Mouse (Mus musculus): Measurements from ENCODE around the gene Cdc42se2.

Cdc42se2 gene

DNA sequence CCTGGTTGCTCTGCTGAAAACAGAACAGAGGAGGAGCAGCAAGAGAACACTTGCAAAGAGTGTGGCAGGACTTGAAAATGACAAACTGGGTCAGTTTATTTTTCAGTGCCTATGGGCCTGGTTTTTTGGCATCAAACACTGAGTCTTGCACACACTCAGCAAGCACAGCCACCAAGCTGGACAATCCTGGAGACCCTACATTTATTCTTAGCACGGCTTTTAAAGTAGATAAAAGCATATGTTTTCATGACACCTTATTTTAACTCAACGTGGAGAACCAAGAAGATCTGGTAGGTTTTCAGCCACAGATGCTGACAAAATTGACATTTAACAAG is 11.1 kb downstream of the Cdc42se2 start:
- no peaks in the 10 kb centered on the region for H3K27me3 ChIP-seq (ENCODE audit: insufficient read depth, low read length)

DNA sequence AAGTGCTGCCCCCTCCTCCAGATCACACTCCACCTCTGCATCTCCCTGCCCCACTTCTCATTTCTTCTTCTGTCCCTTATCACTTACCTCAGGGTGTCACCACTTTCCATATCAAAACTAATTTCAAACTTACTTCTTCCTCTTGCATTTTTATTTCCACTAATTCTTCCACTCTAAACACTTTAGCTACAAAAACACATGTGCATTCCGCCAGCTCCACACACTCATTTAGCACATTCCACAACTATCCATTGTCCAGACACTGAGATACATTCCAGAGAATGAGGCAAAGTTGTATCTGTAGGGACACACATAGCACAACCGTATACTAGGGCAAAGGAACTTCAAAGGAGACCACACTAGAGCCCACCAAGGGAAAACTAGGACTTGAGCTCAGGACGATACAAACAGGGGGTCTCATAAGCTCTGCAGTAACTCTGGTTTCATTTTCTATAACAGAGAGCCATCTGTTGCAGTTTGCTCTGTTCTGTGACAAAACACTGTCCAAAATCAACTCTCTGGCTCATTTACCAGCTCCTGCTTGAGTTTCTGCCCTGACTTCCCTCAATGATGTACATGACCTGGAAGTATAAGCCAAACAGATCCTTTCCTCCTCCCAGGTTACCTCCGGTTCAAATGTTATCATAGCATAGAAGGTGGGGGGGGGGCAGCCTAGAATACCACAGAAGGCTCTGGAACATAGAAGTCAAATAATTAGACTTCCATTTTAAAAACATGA is 11.7 kb downstream of the Cdc42se2 start:
- no peaks in the 10 kb centered on the region for H3K27me3 ChIP-seq (ENCODE audit: insufficient read depth, low read length)
- no peak for TF ChIP-seq POU5F1 (IDR thresholded peaks at IDR 0.05; ENCODE audit: borderline replicate concordance, low read length)
- no peak for TF ChIP-seq CTCF (conservative IDR thresholded peaks at IDR 0.05; ENCODE audit: low read length)
- TF ChIP-seq NANOG (IDR thresholded peaks at IDR 0.05; ENCODE audit: borderline replicate concordance, low read length), result no peak
- H3K4me3 ChIP-seq (replicated peaks; ENCODE audit: low read length), result no peak overlapping the region
- H3K9me3 ChIP-seq (ENCODE audit: low read length), result no peaks in the 10 kb centered on the region
- H3K4me1 ChIP-seq (replicated peaks; ENCODE audit: low read depth, low read length), result peaks cover 43% of the 10 kb centered on the region
- H3K36me3 ChIP-seq (ENCODE audit: insufficient read depth, low read length), result no peaks in the 10 kb centered on the region

More for the DNA sequence above, 11.1 kb downstream of the Cdc42se2 start:
- no peak overlapping the region for H3K4me3 ChIP-seq (replicated peaks; ENCODE audit: low read length)
- H3K36me3 ChIP-seq (ENCODE audit: insufficient read depth, low read length), result no peaks in the 10 kb centered on the region
- TF ChIP-seq POU5F1 (IDR thresholded peaks at IDR 0.05; ENCODE audit: borderline replicate concordance, low read length) (no peak), NANOG (IDR thresholded peaks at IDR 0.05; ENCODE audit: borderline replicate concordance, low read length) (no peak), CTCF (conservative IDR thresholded peaks at IDR 0.05; ENCODE audit: low read length) (no peak)
- no peaks in the 10 kb centered on the region for H3K9me3 ChIP-seq (ENCODE audit: low read length)
- peaks cover 43% of the 10 kb centered on the region for H3K4me1 ChIP-seq (replicated peaks; ENCODE audit: low read depth, low read length)

DNA sequence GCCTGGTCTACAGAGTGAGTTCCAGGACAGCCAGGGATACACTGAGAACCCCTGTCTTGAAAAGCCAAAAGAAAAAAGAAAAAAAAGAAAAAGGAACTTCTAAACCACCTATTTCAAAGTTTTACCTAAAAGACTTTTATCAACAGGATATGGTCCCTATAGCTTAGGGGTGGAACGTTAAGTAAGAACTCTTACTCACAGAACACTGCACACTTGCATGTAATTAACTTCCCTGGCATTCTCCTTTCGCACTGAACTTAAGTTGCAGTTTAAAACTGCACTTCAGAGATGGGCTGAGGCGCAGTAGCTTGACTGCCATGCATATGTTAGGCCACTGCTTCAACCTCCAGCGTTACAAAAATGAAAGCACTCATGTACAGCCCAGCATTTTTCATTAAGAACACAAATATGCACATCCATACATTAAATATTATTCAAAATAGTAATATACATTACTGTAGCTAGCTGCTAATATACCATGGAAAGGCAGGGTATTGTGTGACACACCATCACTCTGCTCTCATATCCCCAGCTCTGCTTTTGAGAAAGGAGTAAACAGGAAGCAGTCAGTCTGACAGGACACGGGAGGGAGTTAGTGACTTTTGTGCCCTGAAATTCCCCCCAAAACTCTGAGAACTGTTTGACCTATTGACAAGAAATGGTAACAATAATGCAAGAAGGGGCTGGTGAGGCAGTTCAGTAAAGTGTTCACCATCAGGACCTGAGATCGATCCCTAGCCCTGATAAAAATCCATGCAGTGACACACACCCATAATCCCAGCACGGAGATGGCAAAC is 13.0 kb downstream of the Cdc42se2 start:
- TF ChIP-seq NANOG (IDR thresholded peaks at IDR 0.05; ENCODE audit: borderline replicate concordance, low read length) (no peak), POU5F1 (IDR thresholded peaks at IDR 0.05; ENCODE audit: borderline replicate concordance, low read length) (no peak), CTCF (conservative IDR thresholded peaks at IDR 0.05; ENCODE audit: low read length) (no peak)
- Histone ChIP-seq H3K9me3 (ENCODE audit: low read length) (no peaks in the 10 kb centered on the region), H3K4me1 (replicated peaks; ENCODE audit: low read depth, low read length) (peaks cover 42% of the 10 kb centered on the region), H3K27me3 (ENCODE audit: insufficient read depth, low read length) (no peaks in the 10 kb centered on the region), H3K4me3 (replicated peaks; ENCODE audit: low read length) (no peak overlapping the region), H3K36me3 (ENCODE audit: insufficient read depth, low read length) (no peaks in the 10 kb centered on the region)

DNA sequence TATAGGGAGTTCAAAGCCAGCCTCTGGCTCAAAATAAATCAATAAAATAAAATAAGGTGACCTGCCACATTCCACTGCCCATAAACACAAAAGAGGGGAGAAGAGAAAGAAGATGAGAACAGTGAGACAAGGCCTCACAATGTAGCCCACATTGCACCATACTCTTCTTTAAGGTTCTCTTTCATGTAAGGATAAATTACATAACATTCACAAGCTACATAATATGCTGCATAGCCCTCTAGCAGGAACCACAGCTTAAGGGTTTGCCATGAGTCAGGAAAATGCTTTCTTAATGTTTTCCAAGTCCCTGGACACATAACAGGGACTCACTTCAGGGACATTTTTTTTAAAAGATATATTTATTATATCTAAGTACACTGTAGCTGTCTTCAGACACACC is 15.9 kb downstream of the Cdc42se2 start:
- Histone ChIP-seq H3K27me3 (ENCODE audit: insufficient read depth, low read length) (no peaks in the 10 kb centered on the region), H3K36me3 (ENCODE audit: insufficient read depth, low read length) (no peaks in the 10 kb centered on the region), H3K4me3 (replicated peaks; ENCODE audit: low read length) (no peak overlapping the region), H3K4me1 (replicated peaks; ENCODE audit: low read depth, low read length) (peaks cover 45% of the 10 kb centered on the region), H3K9me3 (ENCODE audit: low read length) (no peaks in the 10 kb centered on the region)
- TF ChIP-seq CTCF (conservative IDR thresholded peaks at IDR 0.05; ENCODE audit: low read length), result no peak
- TF ChIP-seq NANOG (IDR thresholded peaks at IDR 0.05; ENCODE audit: borderline replicate concordance, low read length), result no peak
- no peak for TF ChIP-seq POU5F1 (IDR thresholded peaks at IDR 0.05; ENCODE audit: borderline replicate concordance, low read length)

DNA sequence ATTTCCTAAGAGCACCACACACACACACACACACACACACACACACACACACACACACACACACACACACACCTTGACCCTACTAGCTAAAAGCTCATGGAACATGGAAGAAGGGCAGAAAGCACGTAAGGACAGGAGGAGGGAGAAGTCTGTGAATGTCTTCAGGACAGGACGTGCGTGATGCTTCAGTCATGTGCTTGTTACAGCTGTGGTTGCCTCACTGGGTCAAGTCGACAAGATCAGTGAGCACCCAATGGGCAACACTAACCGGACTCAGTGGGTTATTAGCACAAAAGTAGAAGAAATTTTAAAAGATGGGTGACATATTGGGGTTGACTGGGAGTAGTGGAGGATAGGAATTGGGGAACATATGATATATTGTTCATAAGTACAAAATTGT is 17.6 kb downstream of the Cdc42se2 start:
- Histone ChIP-seq H3K4me1 (replicated peaks; ENCODE audit: low read depth, low read length) (peaks cover 48% of the 10 kb centered on the region), H3K36me3 (ENCODE audit: insufficient read depth, low read length) (no peaks in the 10 kb centered on the region), H3K4me3 (replicated peaks; ENCODE audit: low read length) (no peak overlapping the region), H3K9me3 (ENCODE audit: low read length) (no peaks in the 10 kb centered on the region), H3K27me3 (ENCODE audit: insufficient read depth, low read length) (no peaks in the 10 kb centered on the region)
- TF ChIP-seq CTCF (conservative IDR thresholded peaks at IDR 0.05; ENCODE audit: low read length), result no peak
- TF ChIP-seq NANOG (IDR thresholded peaks at IDR 0.05; ENCODE audit: borderline replicate concordance, low read length), result no peak
- no peak for TF ChIP-seq POU5F1 (IDR thresholded peaks at IDR 0.05; ENCODE audit: borderline replicate concordance, low read length)

DNA sequence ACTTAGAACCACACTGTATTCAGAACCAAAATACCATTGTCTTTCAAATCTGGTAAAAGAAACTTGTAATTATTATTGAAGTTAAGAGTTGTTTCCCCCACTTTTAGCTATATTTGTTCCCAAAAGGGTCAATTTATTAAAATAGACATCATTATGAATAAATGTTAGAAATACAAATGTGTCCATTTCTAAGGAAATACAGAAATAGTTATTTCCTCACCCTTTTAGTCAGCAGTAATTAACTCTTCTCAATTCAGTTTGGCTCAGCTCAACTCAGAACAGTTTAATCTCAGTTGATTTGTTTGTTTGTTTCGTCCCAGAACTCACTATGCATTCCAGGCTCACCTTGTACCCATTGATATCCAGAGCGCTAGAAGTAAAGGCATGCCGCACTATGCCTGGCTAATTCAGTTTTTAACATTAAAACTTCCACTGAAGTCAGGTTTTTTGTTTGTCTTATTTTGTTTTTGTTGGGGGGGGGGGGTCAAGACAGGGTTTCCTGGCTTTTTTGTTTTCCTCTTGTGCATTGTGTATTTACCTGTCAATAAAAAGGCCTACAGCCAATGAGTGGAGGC is 19.3 kb downstream of the Cdc42se2 start:
- Histone ChIP-seq H3K9me3 (ENCODE audit: low read length) (no peaks in the 10 kb centered on the region), H3K36me3 (ENCODE audit: insufficient read depth, low read length) (no peaks in the 10 kb centered on the region), H3K4me1 (replicated peaks; ENCODE audit: low read depth, low read length) (peaks cover 61% of the 10 kb centered on the region), H3K27me3 (ENCODE audit: insufficient read depth, low read length) (no peaks in the 10 kb centered on the region), H3K4me3 (replicated peaks; ENCODE audit: low read length) (no peak overlapping the region)
- TF ChIP-seq POU5F1 (IDR thresholded peaks at IDR 0.05; ENCODE audit: borderline replicate concordance, low read length) (no peak), CTCF (conservative IDR thresholded peaks at IDR 0.05; ENCODE audit: low read length) (no peak), NANOG (IDR thresholded peaks at IDR 0.05; ENCODE audit: borderline replicate concordance, low read length) (no peak)

DNA sequence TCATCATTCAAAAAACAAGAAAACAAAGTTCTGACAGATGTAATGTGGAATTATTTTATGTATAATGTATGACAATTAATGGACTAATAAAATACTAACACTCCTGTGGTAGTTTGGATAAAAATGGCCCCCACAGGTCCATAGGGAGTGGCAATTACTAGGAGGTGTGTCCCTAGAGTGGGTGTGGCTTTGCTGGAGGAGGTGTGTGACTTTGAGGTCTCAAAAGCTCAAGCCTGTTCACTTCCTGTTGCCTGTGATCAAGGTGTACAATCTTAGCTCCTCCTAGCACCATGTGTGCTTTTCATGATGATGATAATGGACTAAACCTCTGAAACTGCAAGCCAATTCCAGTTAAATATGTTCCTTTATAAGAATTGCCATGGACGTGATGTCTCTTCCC is 22.7 kb downstream of the Cdc42se2 start:
- no peaks in the 10 kb centered on the region for H3K27me3 ChIP-seq (ENCODE audit: insufficient read depth, low read length)
- TF ChIP-seq NANOG (IDR thresholded peaks at IDR 0.05; ENCODE audit: borderline replicate concordance, low read length), result no peak
- no peak for TF ChIP-seq POU5F1 (IDR thresholded peaks at IDR 0.05; ENCODE audit: borderline replicate concordance, low read length)
- no peak for TF ChIP-seq CTCF (conservative IDR thresholded peaks at IDR 0.05; ENCODE audit: low read length)
- peaks cover 62% of the 10 kb centered on the region for H3K4me1 ChIP-seq (replicated peaks; ENCODE audit: low read depth, low read length)
- no peak overlapping the region for H3K4me3 ChIP-seq (replicated peaks; ENCODE audit: low read length)
- no peaks in the 10 kb centered on the region for H3K36me3 ChIP-seq (ENCODE audit: insufficient read depth, low read length)
- no peaks in the 10 kb centered on the region for H3K9me3 ChIP-seq (ENCODE audit: low read length)

DNA sequence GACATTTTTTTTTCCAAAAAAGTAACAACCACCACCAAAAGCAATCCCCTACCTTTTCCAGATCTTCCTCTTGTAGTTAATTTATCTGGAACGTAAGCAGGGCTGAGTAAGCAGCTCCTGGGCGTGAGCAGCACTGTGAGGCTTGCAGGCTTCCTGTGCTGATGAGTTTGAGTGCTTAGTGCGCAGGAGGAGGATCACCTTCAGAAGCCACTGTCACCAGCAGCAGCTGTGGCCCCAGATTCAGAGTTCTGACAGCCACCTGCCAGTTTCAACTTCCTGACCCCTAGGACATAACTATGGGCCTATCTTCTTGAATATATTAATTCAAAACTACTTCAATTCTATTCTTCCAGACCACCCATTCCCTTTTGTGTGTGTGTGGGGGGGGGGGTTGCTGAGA is 23.4 kb downstream of the Cdc42se2 start:
- Histone ChIP-seq H3K27me3 (ENCODE audit: insufficient read depth, low read length) (no peaks in the 10 kb centered on the region), H3K9me3 (ENCODE audit: low read length) (no peaks in the 10 kb centered on the region), H3K4me1 (replicated peaks; ENCODE audit: low read depth, low read length) (peaks cover 57% of the 10 kb centered on the region), H3K36me3 (ENCODE audit: insufficient read depth, low read length) (no peaks in the 10 kb centered on the region), H3K4me3 (replicated peaks; ENCODE audit: low read length) (no peak overlapping the region)
- TF ChIP-seq POU5F1 (IDR thresholded peaks at IDR 0.05; ENCODE audit: borderline replicate concordance, low read length) (no peak), CTCF (conservative IDR thresholded peaks at IDR 0.05; ENCODE audit: low read length) (no peak), NANOG (IDR thresholded peaks at IDR 0.05; ENCODE audit: borderline replicate concordance, low read length) (no peak)

Measured in E14TG2a.4 (cell line).